8 mouse cellular contexts compared by ENCODE assay signal in genomic region chr7:25687811-25688401, GRCm38 (mm10). TPM values are rescaled to one million over a fixed set of nuclear protein-coding genes. Genes with fewer than 3 reads are reported as not detected.
DNase-seq lines count a peak whose midpoint lies in the region; ATAC-seq and TF ChIP-seq lines count a peak whose summit lies in the region.

No protein-coding gene starts in this region.

- TF ChIP-seq CTCF in lung, adult 2 months (IDR thresholded peaks at IDR 0.05; ENCODE audit: insufficient read depth, low read length), result no peak

- TF ChIP-seq POLR2A in lung, adult 2 months (IDR thresholded peaks at IDR 0.05; ENCODE audit: borderline replicate concordance, extremely low read depth, low read depth, low read length), result no peak

- under 1% methylated on average over 47 of the region's 47 CpGs for WGBS in forebrain, embryonic 16.5 days
- under 1% methylated on average over 47 of the region's 47 CpGs for WGBS in intestine, embryonic 14.5 days
- under 1% methylated on average over 47 of the region's 47 CpGs for WGBS in lung, adult 2 months

- H3K4me3 ChIP-seq in forebrain, embryonic 16.5 days (replicated peaks; ENCODE audit: low read length), result peak overlapping the region; percentile 43
- H3K4me3 ChIP-seq in intestine, embryonic 14.5 days (ENCODE audit: low read depth, low read length), result peak overlapping the region; percentile 59
- peak overlapping the region; percentile 78 for H3K4me3 ChIP-seq in lung, adult 2 months (replicated peaks; ENCODE audit: extremely low read depth, low read depth, low read length)

- peak overlapping the region; percentile 23; the same call in 1 of the 2 replicates for H3K9ac ChIP-seq in forebrain, embryonic 16.5 days (replicated peaks; ENCODE audit: low read depth, low read length)
- peak overlapping the region; percentile 43 for H3K9ac ChIP-seq in intestine, embryonic 14.5 days (ENCODE audit: low read length)

- no peaks in the 10 kb centered on the region for H3K9me3 ChIP-seq in forebrain, embryonic 16.5 days (ENCODE audit: control insufficient read depth, low read length)
- no peaks in the 10 kb centered on the region for H3K9me3 ChIP-seq in intestine, embryonic 14.5 days (ENCODE audit: control insufficient read depth, low read length)

- peak; percentile 31 to 33 for DNase-seq in CD8-positive naive resting alpha-beta T cell, adult 2 months (ENCODE audit: low read depth in 2 of 2, low spot score in 2 of 2)
- peak; percentile 73 for DNase-seq in adrenal gland, adult 2 months
- peak; percentile 70 for DNase-seq in intestine, embryonic 14.5 days (ENCODE audit: low spot score)
- DNase-seq in lung, adult 2 months, result peak; percentile 69
- DNase-seq in retina, postnatal 1 day, result peak; percentile 60
- no peak for DNase-seq in frontal cortex, postnatal 36 days (ENCODE audit: low spot score in 2 of 2)

- H3K4me1 ChIP-seq in forebrain, embryonic 16.5 days (replicated peaks; ENCODE audit: control insufficient read depth, insufficient read depth, low read length), result peaks cover 34% of the 10 kb centered on the region
- H3K4me1 ChIP-seq in intestine, embryonic 14.5 days (replicated peaks; ENCODE audit: control insufficient read depth, insufficient read depth, low read length), result peaks cover 10% of the 10 kb centered on the region; the same call in 1 of the 2 replicates
- peaks cover 4% of the 10 kb centered on the region for H3K4me1 ChIP-seq in lung, adult 2 months (ENCODE audit: control insufficient read depth, insufficient read depth, low read length)

- H3K4me2 ChIP-seq in forebrain, embryonic 16.5 days (ENCODE audit: low read length), result peak overlapping the region; percentile 63
- H3K4me2 ChIP-seq in intestine, embryonic 14.5 days (ENCODE audit: low read length), result peak overlapping the region; percentile 90

- H3K27me3 ChIP-seq in forebrain, embryonic 16.5 days (replicated peaks; ENCODE audit: control insufficient read depth, insufficient read depth, low read length), result peaks cover 58% of the 10 kb centered on the region
- peaks cover 13% of the 10 kb centered on the region; the same call in 1 of the 2 replicates for H3K27me3 ChIP-seq in intestine, embryonic 14.5 days (replicated peaks; ENCODE audit: control insufficient read depth, insufficient read depth, low read length)

- no peak for ATAC-seq in forebrain, embryonic 16.5 days
- no peak for ATAC-seq in intestine, embryonic 14.5 days (replicated peaks; ENCODE audit: low FRiP score, low TSS enrichment, low read depth)
- ATAC-seq in activated CD4-positive, CD25-positive, alpha-beta regulatory T cell, adult 4 months, result no peak

- H3K36me3 ChIP-seq in forebrain, embryonic 16.5 days (ENCODE audit: control insufficient read depth, insufficient read depth), result no peaks in the 10 kb centered on the region
- peaks cover 2% of the 10 kb centered on the region; the same call in 1 of the 2 replicates for H3K36me3 ChIP-seq in intestine, embryonic 14.5 days (ENCODE audit: control insufficient read depth, insufficient read depth, low read length)

- H3K27ac ChIP-seq in forebrain, embryonic 16.5 days (ENCODE audit: low read length), result no peak overlapping the region
- H3K27ac ChIP-seq in intestine, embryonic 14.5 days (ENCODE audit: low read depth), result peak overlapping the region; percentile 22; the same call in 1 of the 2 replicates

RNA-seq across cellular contexts. Expression of gene Tgfb1, which starts 1.1 kb away (rescaled TPM):
- 10 to 100 TPM; 30.2 to 36.6 TPM for total RNA-seq in adrenal gland, adult 2 months (2021)
- 50.8 and 57.6 TPM in 2 replicates for polyA plus RNA-seq in adrenal gland, adult 2 months (2012; rRNA removed)
- 0.54 and 0.93 TPM in 2 replicates for polyA plus RNA-seq in forebrain, embryonic 16.5 days (2015; fragmentation: Nextera tagmentation; extraction: Ambion mirVana)
- polyA plus RNA-seq in intestine, embryonic 14.5 days (2014; fragmentation: Nextera tagmentation; extraction: Ambion mirVana), result 2.4 and 3.2 TPM in 2 replicates
- polyA plus RNA-seq in lung, adult 2 months (2012; rRNA removed), result 68.3 and 71.1 TPM in 2 replicates
- polyA plus RNA-seq in activated CD4-positive, CD25-positive, alpha-beta regulatory T cell, adult 4 months (2017; shearing (Covaris generic)), result 1 to 10 TPM; 4.7 to 8.6 TPM

RNA-seq across cellular contexts. Expression of gene B9d2, which starts 7.3 kb away (rescaled TPM):
- 10 to 100 TPM; 12.2 to 26.4 TPM for total RNA-seq in adrenal gland, adult 2 months (2021)
- 69.9 and 83.0 TPM in 2 replicates for polyA plus RNA-seq in adrenal gland, adult 2 months (2012; rRNA removed)
- polyA plus RNA-seq in forebrain, embryonic 16.5 days (2015; fragmentation: Nextera tagmentation; extraction: Ambion mirVana), result 35.6 and 41.3 TPM in 2 replicates
- polyA plus RNA-seq in intestine, embryonic 14.5 days (2014; fragmentation: Nextera tagmentation; extraction: Ambion mirVana), result 27.2 and 32.0 TPM in 2 replicates
- polyA plus RNA-seq in lung, adult 2 months (2012; rRNA removed), result 51.7 and 53.4 TPM in 2 replicates
- polyA plus RNA-seq in activated CD4-positive, CD25-positive, alpha-beta regulatory T cell, adult 4 months (2017; shearing (Covaris generic)), result 10 to 100 TPM; 54.0 to 70.8 TPM

RNA-seq across cellular contexts. Expression of gene Tmem91, which starts 12.9 kb away (rescaled TPM):
- total RNA-seq in adrenal gland, adult 2 months (2021), result under 1 TPM in 1 of 2 experiments, not detected in 1; 0.37 TPM
- 0.67 and 1.1 TPM in 2 replicates for polyA plus RNA-seq in adrenal gland, adult 2 months (2012; rRNA removed)
- polyA plus RNA-seq in forebrain, embryonic 16.5 days (2015; fragmentation: Nextera tagmentation; extraction: Ambion mirVana), result 13.5 and 28.3 TPM in 2 replicates
- 2.2 and 2.6 TPM in 2 replicates for polyA plus RNA-seq in intestine, embryonic 14.5 days (2014; fragmentation: Nextera tagmentation; extraction: Ambion mirVana)
- polyA plus RNA-seq in lung, adult 2 months (2012; rRNA removed), result 0.37 and 0.86 TPM in 2 replicates
- 10 to 100 TPM; 10.4 to 11.6 TPM for polyA plus RNA-seq in activated CD4-positive, CD25-positive, alpha-beta regulatory T cell, adult 4 months (2017; shearing (Covaris generic))

RNA-seq across cellular contexts. Expression of gene Exosc5, which starts 28.9 kb away (rescaled TPM):
- 10 to 100 TPM; 42.5 to 44.0 TPM for total RNA-seq in adrenal gland, adult 2 months (2021)
- polyA plus RNA-seq in adrenal gland, adult 2 months (2012; rRNA removed), result 121 and 124 TPM in 2 replicates
- polyA plus RNA-seq in forebrain, embryonic 16.5 days (2015; fragmentation: Nextera tagmentation; extraction: Ambion mirVana), result 46.5 and 48.3 TPM in 2 replicates
- 93.8 and 98.4 TPM in 2 replicates for polyA plus RNA-seq in intestine, embryonic 14.5 days (2014; fragmentation: Nextera tagmentation; extraction: Ambion mirVana)
- polyA plus RNA-seq in lung, adult 2 months (2012; rRNA removed), result 53.1 and 60.8 TPM in 2 replicates
- polyA plus RNA-seq in activated CD4-positive, CD25-positive, alpha-beta regulatory T cell, adult 4 months (2017; shearing (Covaris generic)), result 100 to 1,000 TPM in 1 of 2 experiments, 10 to 100 TPM in 1; 94.5 to 110 TPM

RNA-seq across cellular contexts. Expression of gene Bckdha, which starts 29.1 kb away (rescaled TPM):
- 100 to 1,000 TPM; 207 to 217 TPM for total RNA-seq in adrenal gland, adult 2 months (2021)
- polyA plus RNA-seq in adrenal gland, adult 2 months (2012; rRNA removed), result 626 and 697 TPM in 2 replicates
- polyA plus RNA-seq in forebrain, embryonic 16.5 days (2015; fragmentation: Nextera tagmentation; extraction: Ambion mirVana), result 57.7 and 61.9 TPM in 2 replicates
- 44.1 and 48.7 TPM in 2 replicates for polyA plus RNA-seq in intestine, embryonic 14.5 days (2014; fragmentation: Nextera tagmentation; extraction: Ambion mirVana)
- polyA plus RNA-seq in lung, adult 2 months (2012; rRNA removed), result 140 and 143 TPM in 2 replicates
- 10 to 100 TPM; 15.3 to 15.8 TPM for polyA plus RNA-seq in activated CD4-positive, CD25-positive, alpha-beta regulatory T cell, adult 4 months (2017; shearing (Covaris generic))

Comparison
In these comparisons a context has a peak if more than half of its experiments do, and no peak if none do; other contexts are left out.
1. DNase-seq: peak in CD8-positive naive resting alpha-beta T cell, adult 2 months (2 of 2), adrenal gland, adult 2 months (single experiment), intestine, embryonic 14.5 days (single experiment), lung, adult 2 months (single experiment) and retina, postnatal 1 day (single experiment); none in frontal cortex, postnatal 36 days (0 of 2).
2. Peak in every context shown above with its lines, with median percentiles within 50 percentile points of each other: H3K4me3 ChIP-seq.